Mouse (Mus musculus) liver, adult 2 months (tissue): ENCODE results near the gene R3hcc1l.

ENCODE experiments used
- CTCF ChIP-seq: fragments of 200-500 bp; IDR thresholded peaks from 2 replicates; pipeline ENCODE4 v1.5.1; 2011; ENCODE audit warnings: low read depth, low read length, control low read depth
- POLR2A ChIP-seq: fragments of 200-500 bp; IDR thresholded peaks from 2 replicates; pipeline ENCODE4 v1.6.1; 2011; ENCODE audit warnings: low read length, control low read depth; ENCODE audit not compliant: insufficient read depth; ENCODE audit errors: extremely low read depth

- TF ChIP-seq CTCF (no peak), POLR2A (no peak)
Observed at GRCm38 (mm10) chr19:42599891-42600290, 81.3 kb downstream of the R3hcc1l start.
